Mouse (Mus musculus): ENCODE measurements around the gene Frmd4b. TPM values are rescaled to one million over a fixed set of nuclear protein-coding genes. Genes with fewer than 3 reads are reported as not detected.
A peak's percentile ranks its signal among the peaks of the same experiment; 100 is the strongest.

Gene Frmd4b
- polyA plus RNA-seq, 1 experiment from 2014 or later, result 11.1 TPM

DNA sequence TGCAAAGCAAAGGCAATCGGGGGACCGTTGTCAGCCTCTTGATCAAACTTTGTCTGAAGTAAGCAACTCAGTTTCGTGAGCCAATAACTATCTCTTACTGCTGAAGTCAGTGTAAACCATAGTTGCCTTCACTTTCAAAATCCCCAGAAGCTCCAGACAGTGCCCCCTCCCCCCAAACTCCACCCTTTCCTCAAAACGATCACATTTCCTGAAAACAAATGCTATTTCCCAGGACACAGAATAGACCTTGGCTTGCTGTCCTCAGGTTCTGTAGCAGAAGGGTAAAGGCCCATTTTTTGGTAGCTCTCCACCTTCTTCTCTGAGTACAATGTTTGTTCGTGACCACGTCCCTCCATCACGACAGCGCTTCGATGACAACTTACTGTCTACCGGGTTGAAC lies 107.9 kb downstream of the Frmd4b start:
- TF ChIP-seq EP300 (IDR thresholded peaks at IDR 0.05) (no peak), CTCF (IDR thresholded peaks at IDR 0.05) (no peak)
- Histone ChIP-seq H3K27ac (ENCODE audit: low read length) (no peak overlapping the region), H3K4me3 (ENCODE audit: low read depth, low read length) (no peak overlapping the region), H3K9ac (replicated peaks; ENCODE audit: low read depth) (no peak overlapping the region), H3K36me3 (ENCODE audit: insufficient read depth, low read length) (no peaks in the 10 kb centered on the region), H3K4me1 (ENCODE audit: insufficient read depth, low read depth, low read length) (no peaks in the 10 kb centered on the region; the same call in 1 of the 2 replicates), H3K4me2 (replicated peaks; ENCODE audit: low read depth, low read length) (no peak overlapping the region), H3K9me3 (ENCODE audit: low read length) (no peaks in the 10 kb centered on the region), H3K27me3 (replicated peaks; ENCODE audit: insufficient read depth, low read length) (no peaks in the 10 kb centered on the region)
- 70% methylated on average over 10 of the region's 10 CpGs for WGBS
- ATAC-seq, result no peak
- DNase-seq (ENCODE audit: low spot score), result no peak

DNA sequence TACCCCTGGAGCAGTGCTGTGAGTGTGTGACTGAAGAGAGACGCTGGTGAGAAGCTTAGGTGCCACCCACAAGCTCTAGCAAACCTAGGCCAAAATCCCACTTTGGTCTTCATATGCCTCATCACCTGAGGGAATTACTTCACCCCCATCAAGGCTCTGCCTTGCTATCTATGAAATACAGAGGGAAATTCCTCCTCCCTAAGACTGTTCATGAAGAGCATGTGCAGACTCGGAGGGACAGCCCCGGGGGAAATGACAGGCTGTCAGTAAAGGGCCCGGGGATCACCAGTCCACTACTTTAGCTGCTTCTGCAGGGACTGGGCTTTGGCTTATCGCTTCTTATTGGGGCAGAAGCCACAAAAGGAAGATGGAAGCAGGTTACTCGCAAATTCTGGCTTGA lies 108.9 kb downstream of the Frmd4b start:
- Histone ChIP-seq H3K9me3 (ENCODE audit: low read length) (no peaks in the 10 kb centered on the region), H3K27me3 (replicated peaks; ENCODE audit: insufficient read depth, low read length) (no peaks in the 10 kb centered on the region), H3K4me3 (ENCODE audit: low read depth, low read length) (no peak overlapping the region), H3K36me3 (ENCODE audit: insufficient read depth, low read length) (no peaks in the 10 kb centered on the region), H3K27ac (ENCODE audit: low read length) (peak overlapping the region; percentile 43), H3K9ac (replicated peaks; ENCODE audit: low read depth) (no peak overlapping the region), H3K4me1 (ENCODE audit: insufficient read depth, low read depth, low read length) (no peaks in the 10 kb centered on the region; the same call in 1 of the 2 replicates), H3K4me2 (replicated peaks; ENCODE audit: low read depth, low read length) (no peak overlapping the region)
- TF ChIP-seq CTCF (IDR thresholded peaks at IDR 0.05), result no peak
- TF ChIP-seq EP300 (IDR thresholded peaks at IDR 0.05), result no peak
- DNase-seq (ENCODE audit: low spot score) (no peak), ATAC-seq (no peak)
- WGBS, result 60% methylated on average over 6 of the region's 6 CpGs

DNA sequence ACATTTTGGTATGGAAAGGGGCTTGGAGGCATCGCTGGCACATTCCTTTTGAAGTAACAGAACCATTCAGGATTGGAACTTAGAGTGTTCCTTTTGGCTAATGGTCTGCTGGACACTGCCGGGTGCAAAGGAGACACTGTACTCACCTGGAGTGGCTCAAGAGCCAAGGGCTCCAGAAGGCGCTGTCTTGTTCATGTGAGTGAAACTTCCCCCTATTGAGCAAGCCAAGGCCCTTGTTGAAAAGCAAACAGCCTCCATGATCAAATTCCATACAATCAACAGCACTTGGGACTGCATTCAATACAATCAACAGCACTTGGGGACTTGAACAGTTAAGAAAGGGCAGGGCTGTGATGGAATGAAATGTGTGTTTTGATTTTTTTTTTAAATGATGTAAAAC lies 109.4 kb downstream of the Frmd4b start:
- TF ChIP-seq EP300 (IDR thresholded peaks at IDR 0.05) (peak; percentile 69), CTCF (IDR thresholded peaks at IDR 0.05) (no peak)
- Histone ChIP-seq H3K4me2 (replicated peaks; ENCODE audit: low read depth, low read length) (no peak overlapping the region), H3K27me3 (replicated peaks; ENCODE audit: insufficient read depth, low read length) (no peaks in the 10 kb centered on the region), H3K4me1 (ENCODE audit: insufficient read depth, low read depth, low read length) (no peaks in the 10 kb centered on the region; the same call in 1 of the 2 replicates), H3K9me3 (ENCODE audit: low read length) (no peaks in the 10 kb centered on the region), H3K9ac (replicated peaks; ENCODE audit: low read depth) (no peak overlapping the region), H3K36me3 (ENCODE audit: insufficient read depth, low read length) (no peaks in the 10 kb centered on the region), H3K4me3 (ENCODE audit: low read depth, low read length) (no peak overlapping the region), H3K27ac (ENCODE audit: low read length) (no peak overlapping the region; the same call in 1 of the 2 replicates)
- ATAC-seq (peak; percentile 82), DNase-seq (ENCODE audit: low spot score) (peak; percentile 79)
- WGBS, result 73% methylated on average over 3 of the region's 3 CpGs

DNA sequence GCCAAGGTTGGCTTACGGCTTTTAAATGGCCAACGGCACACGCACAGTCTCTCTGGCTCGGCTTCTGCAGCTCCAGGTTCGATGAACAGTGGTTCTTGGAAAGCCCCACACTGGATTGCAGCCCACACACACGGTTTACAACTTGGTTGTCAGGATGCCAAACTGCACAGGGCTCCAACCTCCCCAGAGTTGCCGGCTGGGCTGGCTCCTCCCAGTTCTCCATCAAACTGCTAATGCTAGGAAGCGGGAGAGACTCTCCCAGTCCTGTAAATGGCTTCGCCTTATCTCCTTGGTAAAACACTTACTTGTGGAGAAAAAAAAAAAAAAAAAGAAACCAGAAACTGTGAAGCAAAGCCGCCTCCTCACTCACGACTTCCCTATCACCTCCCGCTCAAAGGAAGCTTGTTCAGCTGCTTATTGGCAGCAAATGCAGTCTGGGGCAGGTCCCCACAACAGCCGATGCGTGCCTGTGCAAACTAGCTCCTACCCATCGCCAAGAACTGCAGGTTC lies 111.1 kb downstream of the Frmd4b start:
- TF ChIP-seq CTCF (IDR thresholded peaks at IDR 0.05) (no peak), EP300 (IDR thresholded peaks at IDR 0.05) (no peak)
- Histone ChIP-seq H3K4me2 (replicated peaks; ENCODE audit: low read depth, low read length) (peak overlapping the region; percentile 35), H3K9ac (replicated peaks; ENCODE audit: low read depth) (no peak overlapping the region), H3K4me1 (ENCODE audit: insufficient read depth, low read depth, low read length) (no peaks in the 10 kb centered on the region; the same call in 1 of the 2 replicates), H3K27ac (ENCODE audit: low read length) (no peak overlapping the region), H3K36me3 (ENCODE audit: insufficient read depth, low read length) (no peaks in the 10 kb centered on the region), H3K27me3 (replicated peaks; ENCODE audit: insufficient read depth, low read length) (no peaks in the 10 kb centered on the region), H3K9me3 (ENCODE audit: low read length) (no peaks in the 10 kb centered on the region), H3K4me3 (ENCODE audit: low read depth, low read length) (no peak overlapping the region)
- ATAC-seq, result peak; percentile 63
- WGBS, result 8% methylated on average over 15 of the region's 15 CpGs
- DNase-seq (ENCODE audit: low spot score), result peak; percentile 74

DNA sequence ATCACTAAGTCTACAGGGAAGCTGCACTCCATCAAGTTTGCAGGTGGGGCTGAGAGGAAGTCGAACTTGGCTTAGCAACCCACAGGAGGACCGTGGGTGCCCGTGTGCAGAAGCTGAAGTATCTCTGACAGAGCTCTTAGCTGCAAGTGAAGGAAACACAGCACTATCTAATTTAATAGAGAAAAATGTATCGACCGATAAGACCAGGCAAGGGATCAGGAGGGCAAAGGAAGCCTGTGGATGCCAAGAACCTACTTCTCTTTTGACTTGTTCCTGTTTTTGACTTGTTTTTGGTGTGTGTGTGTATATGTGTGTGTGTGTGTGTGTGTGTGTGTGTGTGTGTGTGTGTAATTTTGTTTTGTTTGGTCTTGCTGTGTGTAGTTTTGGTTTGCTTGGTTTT lies 112.7 kb downstream of the Frmd4b start:
- no peak overlapping the region for H3K4me3 ChIP-seq (ENCODE audit: low read depth, low read length)
- no peaks in the 10 kb centered on the region for H3K9me3 ChIP-seq (ENCODE audit: low read length)
- no peak for ATAC-seq
- H3K27ac ChIP-seq (ENCODE audit: low read length), result no peak overlapping the region
- no peak for DNase-seq (ENCODE audit: low spot score)
- H3K9ac ChIP-seq (replicated peaks; ENCODE audit: low read depth), result no peak overlapping the region
- H3K27me3 ChIP-seq (replicated peaks; ENCODE audit: insufficient read depth, low read length), result no peaks in the 10 kb centered on the region
- H3K36me3 ChIP-seq (ENCODE audit: insufficient read depth, low read length), result no peaks in the 10 kb centered on the region
- 53% methylated on average over 5 of the region's 5 CpGs for WGBS
- H3K4me2 ChIP-seq (replicated peaks; ENCODE audit: low read depth, low read length), result no peak overlapping the region
- TF ChIP-seq EP300 (IDR thresholded peaks at IDR 0.05), result no peak
- H3K4me1 ChIP-seq (ENCODE audit: insufficient read depth, low read depth, low read length), result no peaks in the 10 kb centered on the region; the same call in 1 of the 2 replicates

DNA sequence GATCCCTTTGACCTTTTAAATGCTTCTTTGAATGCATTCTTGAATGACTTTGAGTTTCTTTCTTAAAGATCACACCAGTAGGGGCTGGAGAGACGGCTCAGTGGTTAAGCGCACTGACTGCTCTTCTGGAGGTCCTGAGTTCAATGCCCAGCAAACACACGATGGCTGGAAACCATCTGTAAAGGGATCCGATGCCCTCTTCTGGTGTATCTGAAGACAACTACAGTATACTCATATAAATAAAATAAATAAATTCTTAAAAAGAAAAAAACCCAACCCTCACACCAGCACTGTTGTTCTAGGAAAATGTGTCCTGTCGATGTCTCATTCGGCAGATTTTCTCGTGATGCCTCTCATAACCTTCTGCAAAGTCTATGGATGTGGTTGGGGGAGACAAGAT lies 116.3 kb downstream of the Frmd4b start:
- Histone ChIP-seq H3K4me3 (ENCODE audit: low read depth, low read length) (no peak overlapping the region), H3K36me3 (ENCODE audit: insufficient read depth, low read length) (no peaks in the 10 kb centered on the region), H3K27ac (ENCODE audit: low read length) (no peak overlapping the region), H3K9ac (replicated peaks; ENCODE audit: low read depth) (no peak overlapping the region), H3K27me3 (replicated peaks; ENCODE audit: insufficient read depth, low read length) (no peaks in the 10 kb centered on the region), H3K9me3 (ENCODE audit: low read length) (no peaks in the 10 kb centered on the region), H3K4me2 (replicated peaks; ENCODE audit: low read depth, low read length) (no peak overlapping the region), H3K4me1 (ENCODE audit: insufficient read depth, low read depth, low read length) (no peaks in the 10 kb centered on the region)
- TF ChIP-seq EP300 (IDR thresholded peaks at IDR 0.05) (no peak), CTCF (IDR thresholded peaks at IDR 0.05) (peak; percentile 31; the same call in 1 of the 2 replicates)
- DNase-seq (ENCODE audit: low spot score) (no peak), ATAC-seq (no peak)
- WGBS, result 86% methylated on average over 7 of the region's 7 CpGs

DNA sequence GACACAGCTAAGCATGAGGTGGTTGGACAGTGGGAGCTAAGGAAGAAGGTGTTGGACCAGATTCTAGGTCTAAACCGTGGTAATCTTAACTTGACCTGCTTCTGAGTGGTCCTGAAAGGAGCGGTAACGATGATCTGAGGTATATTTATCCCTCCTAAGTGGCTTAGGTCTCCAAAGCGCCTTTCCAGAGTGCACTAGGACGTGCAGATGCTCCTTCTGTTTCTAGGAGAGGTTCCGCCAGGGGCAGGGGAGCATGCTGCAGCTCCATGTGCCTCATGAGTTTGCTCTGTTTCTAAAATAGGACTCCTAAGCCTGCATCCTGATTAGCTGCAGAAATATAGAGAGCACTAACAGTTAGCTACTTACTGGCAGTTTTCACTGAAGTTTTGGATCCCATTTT lies 117.1 kb downstream of the Frmd4b start:
- no peak overlapping the region for H3K4me3 ChIP-seq (ENCODE audit: low read depth, low read length)
- no peaks in the 10 kb centered on the region for H3K36me3 ChIP-seq (ENCODE audit: insufficient read depth, low read length)
- ATAC-seq, result no peak
- TF ChIP-seq CTCF (IDR thresholded peaks at IDR 0.05) (no peak), EP300 (IDR thresholded peaks at IDR 0.05) (no peak)
- H3K4me2 ChIP-seq (replicated peaks; ENCODE audit: low read depth, low read length), result no peak overlapping the region
- no peaks in the 10 kb centered on the region for H3K27me3 ChIP-seq (replicated peaks; ENCODE audit: insufficient read depth, low read length)
- H3K4me1 ChIP-seq (ENCODE audit: insufficient read depth, low read depth, low read length), result no peaks in the 10 kb centered on the region
- no peak overlapping the region for H3K9ac ChIP-seq (replicated peaks; ENCODE audit: low read depth)
- H3K27ac ChIP-seq (ENCODE audit: low read length), result no peak overlapping the region
- no peak for DNase-seq (ENCODE audit: low spot score)
- no peaks in the 10 kb centered on the region for H3K9me3 ChIP-seq (ENCODE audit: low read length)
- 82% methylated on average over 6 of the region's 6 CpGs for WGBS

Measured in lung, postnatal 0 days (tissue).